Mouse (Mus musculus) bone marrow macrophage, adult 2 months (primary cell): ENCODE results near the gene Pln. TPM values are rescaled to one million over a fixed set of nuclear protein-coding genes. Genes with fewer than 3 reads are reported as not detected.

Experiments
- H3K27ac ChIP-seq: 2 replicates; pipeline ENCODE4 v1.5.1; 2012; ENCODE audit warnings: low read depth, low read length; ENCODE audit not compliant: insufficient read depth
- H3K4me1 ChIP-seq: 2 replicates; pipeline ENCODE4 v1.6.1; 2012; ENCODE audit warnings: low read length; ENCODE audit not compliant: control insufficient read depth, insufficient read depth
- H3K4me3 ChIP-seq: 2 replicates; pipeline ENCODE4 v1.5.1; 2012; ENCODE audit warnings: mild to moderate bottlenecking, low read length, moderate library complexity; ENCODE audit not compliant: insufficient read depth
- CTCF ChIP-seq: IDR thresholded peaks from 2 replicates; pipeline ENCODE4 v1.5.1; 2012; ENCODE audit warnings: low read depth, mild to moderate bottlenecking, low read length, moderate library complexity
- POLR2A ChIP-seq: IDR thresholded peaks from 2 replicates; pipeline ENCODE4 v1.6.1; 2012; ENCODE audit warnings: mild to moderate bottlenecking, low read depth, low read length, borderline replicate concordance
- polyA plus RNA-seq: library from polyadenylated mRNA; stranded (reverse); fragments of >200 nt; gene quantifications from 2 replicates; pipeline ENCODE4 v1.2.4, GENCODE M21; 2012; ENCODE audit not compliant: missing spikeins, insufficient read depth, insufficient read length

Pln gene
- polyA plus RNA-seq, 1 experiment: not detected

- TF ChIP-seq POLR2A (no peak), CTCF (no peak)
- Histone ChIP-seq H3K4me1 (no peaks in the 10 kb centered on the region), H3K27ac (no peak overlapping the region), H3K4me3 (no peak overlapping the region)
Measured at GRCm38 (mm10) chr10:53339045-53339444, 1.6 kb downstream of the Pln start.

GRCm38 (mm10) chr10:53341288-53341965 lies 4.0 kb downstream of the Pln start:
- Histone ChIP-seq H3K27ac (no peak overlapping the region), H3K4me1 (peaks cover 2% of the 10 kb centered on the region), H3K4me3 (no peak overlapping the region)
- TF ChIP-seq POLR2A (no peak), CTCF (no peak)

DNA sequence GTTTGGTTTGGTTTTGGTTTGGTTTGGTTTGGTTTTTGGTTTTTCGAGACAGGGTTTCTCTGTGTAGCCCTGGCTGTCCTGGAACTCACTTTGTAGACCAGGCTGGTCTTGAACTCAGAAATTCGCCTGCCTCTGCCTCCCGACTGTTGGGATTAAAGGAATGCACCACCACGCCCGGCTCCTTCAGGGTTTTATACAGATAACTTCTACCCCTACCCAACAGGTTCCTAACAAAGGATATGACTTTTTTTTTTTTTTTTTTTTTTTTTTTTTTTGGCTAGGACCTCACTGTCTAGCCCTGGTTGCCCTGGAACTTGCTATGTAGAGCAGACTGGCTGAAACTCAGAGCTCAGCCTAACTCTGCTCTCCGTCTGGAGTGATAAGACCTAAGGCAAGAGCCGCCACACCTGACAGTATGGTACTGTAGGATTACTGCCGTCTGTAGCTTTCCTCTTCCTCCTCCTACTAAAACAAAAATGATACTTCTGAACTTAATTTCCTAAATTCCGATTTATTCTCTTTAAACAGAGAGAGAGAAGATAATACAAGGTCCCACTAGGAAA lies 4.8 kb downstream of the Pln start:
- TF ChIP-seq CTCF (no peak), POLR2A (no peak)
- no peak overlapping the region for H3K27ac ChIP-seq
- peaks cover 2% of the 10 kb centered on the region for H3K4me1 ChIP-seq
- no peak overlapping the region for H3K4me3 ChIP-seq

- Histone ChIP-seq H3K27ac (no peak overlapping the region), H3K4me3 (no peak overlapping the region), H3K4me1 (peaks cover 2% of the 10 kb centered on the region)
- TF ChIP-seq POLR2A (no peak), CTCF (no peak)
Measured at GRCm38 (mm10) chr10:53343384-53343783, 5.9 kb downstream of the Pln start.

GRCm38 (mm10) chr10:53343865-53344264 lies 6.4 kb downstream of the Pln start:
- Histone ChIP-seq H3K4me3 (no peak overlapping the region), H3K4me1 (peaks cover 2% of the 10 kb centered on the region), H3K27ac (no peak overlapping the region)
- no peak for TF ChIP-seq POLR2A
- TF ChIP-seq CTCF: no peak

DNA sequence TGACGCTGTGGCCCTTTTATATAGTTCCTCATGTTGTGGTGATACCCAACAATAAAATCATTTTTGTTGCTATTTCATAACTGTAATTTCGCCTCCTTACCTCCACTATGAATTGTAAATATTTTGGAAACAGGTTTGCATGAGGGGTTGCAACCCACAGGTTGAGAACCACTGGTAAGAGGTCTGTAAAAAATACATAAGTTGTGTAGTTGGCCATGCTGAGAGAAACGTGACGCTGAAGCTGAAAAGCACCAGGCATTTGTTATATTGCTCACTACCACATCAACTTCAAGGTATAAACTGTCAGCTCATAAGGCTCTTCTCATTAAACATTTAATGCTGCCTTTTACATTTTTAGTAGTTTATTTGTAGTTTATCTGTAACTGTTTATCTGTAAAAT lies 8.0 kb downstream of the Pln start:
- no peak overlapping the region for H3K4me3 ChIP-seq
- H3K27ac ChIP-seq: no peak overlapping the region
- H3K4me1 ChIP-seq: peaks cover 2% of the 10 kb centered on the region
- TF ChIP-seq POLR2A (no peak), CTCF (no peak)

DNA sequence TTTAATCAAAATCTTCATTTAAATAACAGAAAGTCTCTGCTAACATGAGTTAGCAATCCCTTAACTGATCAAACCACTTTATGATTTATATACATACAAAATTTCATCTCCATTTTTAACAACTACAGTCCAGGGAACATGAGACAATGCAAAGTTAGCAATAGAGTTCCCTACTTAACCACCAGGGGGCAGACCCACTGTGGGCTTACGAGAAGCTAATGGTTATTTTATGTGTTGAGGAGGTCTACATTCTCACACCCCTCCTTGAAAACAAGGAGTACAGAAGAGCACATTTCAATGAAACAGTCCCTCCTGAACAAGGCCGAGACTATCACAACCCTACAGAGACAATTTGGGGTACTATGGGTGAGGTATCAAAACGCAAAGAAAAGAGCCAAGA lies 9.0 kb downstream of the Pln start:
- Histone ChIP-seq H3K4me3 (no peak overlapping the region), H3K27ac (no peak overlapping the region), H3K4me1 (peaks cover 2% of the 10 kb centered on the region)
- no peak for TF ChIP-seq POLR2A

GRCm38 (mm10) chr10:53346916-53347315 lies 9.4 kb downstream of the Pln start:
- H3K4me3 ChIP-seq: no peak overlapping the region
- H3K4me1 ChIP-seq: peaks cover 2% of the 10 kb centered on the region
- H3K27ac ChIP-seq: no peak overlapping the region
- no peak for TF ChIP-seq POLR2A
- no peak for TF ChIP-seq CTCF

- TF ChIP-seq POLR2A (no peak), CTCF (no peak)
Measured at GRCm38 (mm10) chr10:53347787-53348755, 10.6 kb downstream of the Pln start.

DNA sequence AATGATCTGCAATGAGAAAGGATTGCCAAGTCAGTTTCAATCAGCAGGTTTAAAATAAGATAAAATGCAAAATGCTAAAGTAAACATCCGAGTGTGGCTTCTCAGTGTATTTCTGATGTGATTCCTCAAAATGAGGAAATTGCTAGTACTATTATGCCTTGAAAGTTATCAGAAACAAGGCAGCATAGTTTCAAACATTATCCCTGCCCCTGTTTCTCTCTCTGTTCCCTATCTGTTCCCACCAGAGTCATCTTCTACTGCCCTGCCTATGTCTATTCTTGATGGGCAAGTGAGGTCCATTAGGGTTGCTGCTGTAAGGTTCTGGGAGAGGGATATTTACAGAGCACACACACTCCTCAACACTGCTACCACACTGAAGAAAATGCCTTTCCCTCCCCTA lies 11.8 kb downstream of the Pln start:
- no peak for TF ChIP-seq CTCF
- TF ChIP-seq POLR2A: no peak
- Histone ChIP-seq H3K4me1 (peaks cover 2% of the 10 kb centered on the region), H3K4me3 (no peak overlapping the region), H3K27ac (no peak overlapping the region)

More at GRCm38 (mm10) chr10:53347787-53348755, 10.6 kb downstream of the Pln start:
- no peak overlapping the region for H3K4me3 ChIP-seq
- no peak overlapping the region for H3K27ac ChIP-seq
- peaks cover 2% of the 10 kb centered on the region for H3K4me1 ChIP-seq
